Mouse (Mus musculus) frontal cortex, postnatal 25 days (tissue): ENCODE measurements around the gene Sco1.
"Not testable (repeated sequence)": the region's sequence is repeated elsewhere in the genome, so short reads cannot be mapped to it uniquely, and the experiment has no call there.

Experiments used
- DNase-seq, 2 experiments: peaks; one replicate each; pipeline ENCODE4 v3.0.0; 2022; ENCODE audit warnings: low spot score in 2 of 2

Gene Sco1

DNA sequence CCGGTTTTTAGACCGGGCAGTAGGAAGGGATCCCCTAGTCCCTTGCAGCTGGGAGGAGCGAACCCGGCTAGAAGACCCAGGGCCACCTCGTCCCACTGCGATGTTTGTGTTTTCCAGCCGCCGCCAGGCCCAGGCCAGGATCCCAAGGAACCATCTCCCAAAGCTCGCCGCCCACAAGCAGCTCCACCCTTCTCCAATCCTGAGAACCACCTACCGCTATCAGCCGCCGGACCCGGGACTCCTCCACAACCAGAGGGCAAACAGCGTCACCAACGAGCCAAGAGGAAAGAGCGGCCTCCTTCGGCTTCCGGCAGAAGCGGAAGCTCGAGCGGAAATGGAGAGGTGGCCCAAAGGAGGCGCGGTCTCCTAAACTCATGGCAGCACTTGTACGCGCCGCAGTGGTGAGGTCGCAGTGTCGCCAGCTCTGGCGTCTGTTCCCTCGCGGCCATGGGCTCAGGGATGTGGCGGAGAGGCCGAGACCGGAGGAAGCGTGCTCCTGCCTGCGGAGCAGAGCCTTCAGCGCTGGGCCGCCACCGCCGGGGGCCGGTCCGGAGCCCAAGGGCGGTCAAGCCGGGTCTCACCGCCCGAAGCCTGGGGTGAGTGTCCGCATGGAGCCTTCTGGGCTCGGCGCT, at the start of gene Sco1, which contains the start of gene Adprm:
Gene Sco1 (plus strand): TSS at position 350 of the 632 bp plus-strand sequence.
Gene Adprm (minus strand): TSS at position 274 of the 632 bp plus-strand sequence.
- peak; percentile 70 to 82 for DNase-seq

DNA sequence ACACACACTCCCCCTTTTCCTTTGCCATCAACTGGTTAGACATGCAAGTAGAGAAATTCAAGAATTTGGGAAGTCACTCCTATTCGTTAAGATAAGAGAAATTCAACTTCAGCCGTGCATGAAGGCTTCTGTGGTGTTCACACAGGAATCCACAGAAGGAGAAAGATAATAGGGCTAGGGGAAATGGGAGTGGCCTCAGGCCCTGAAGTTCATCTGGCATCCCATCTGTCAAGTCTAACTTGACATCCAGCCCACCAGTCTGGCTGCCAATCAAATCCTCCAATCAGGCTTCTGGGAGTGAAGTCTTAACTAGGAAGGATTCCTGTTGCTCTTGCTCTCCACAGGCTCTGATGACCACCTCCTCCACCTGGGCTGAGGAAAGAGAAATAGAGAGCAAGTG, 49.6 kb upstream of the Sco1 start:
- no peak for DNase-seq

DNA sequence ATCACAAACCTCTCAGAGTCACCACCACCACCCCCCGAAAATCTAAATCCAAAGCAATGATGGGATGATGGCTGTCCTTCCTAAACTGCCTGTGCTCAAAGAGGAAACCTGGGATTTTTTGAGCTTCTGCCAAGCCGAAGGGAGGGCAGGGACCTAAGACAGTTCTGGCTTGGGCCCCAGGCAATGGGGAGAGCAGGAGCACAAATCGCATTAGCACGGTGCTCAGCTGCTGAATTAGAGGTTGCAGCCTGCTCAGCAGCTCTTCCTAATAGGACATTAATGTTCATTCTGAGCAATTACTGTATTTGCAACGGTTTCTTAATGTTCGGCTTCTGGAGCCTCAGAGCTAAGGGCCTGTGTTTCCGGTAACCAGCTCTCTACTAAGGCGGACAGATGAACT, 44.5 kb upstream of the Sco1 start:
- no peak for DNase-seq

DNA sequence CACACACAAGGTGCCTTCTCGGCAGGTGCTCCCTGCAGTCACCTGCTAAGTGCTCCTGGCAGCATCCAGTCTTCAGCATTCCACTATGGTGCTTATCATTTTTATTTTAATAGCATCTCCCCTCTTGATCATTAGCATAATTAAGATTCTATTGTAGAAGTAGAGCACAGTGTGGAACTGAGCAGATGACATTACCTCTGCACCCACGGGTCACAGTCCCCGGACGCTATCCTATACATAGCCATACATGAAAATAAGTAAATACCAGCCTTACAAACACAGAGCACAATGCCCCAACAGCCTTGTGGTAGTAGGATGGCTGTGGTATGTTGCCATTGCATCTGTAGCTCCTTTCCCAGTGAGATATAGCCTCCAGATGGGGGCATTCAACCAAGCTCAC, 43.9 kb upstream of the Sco1 start:
- no peak for DNase-seq

DNA sequence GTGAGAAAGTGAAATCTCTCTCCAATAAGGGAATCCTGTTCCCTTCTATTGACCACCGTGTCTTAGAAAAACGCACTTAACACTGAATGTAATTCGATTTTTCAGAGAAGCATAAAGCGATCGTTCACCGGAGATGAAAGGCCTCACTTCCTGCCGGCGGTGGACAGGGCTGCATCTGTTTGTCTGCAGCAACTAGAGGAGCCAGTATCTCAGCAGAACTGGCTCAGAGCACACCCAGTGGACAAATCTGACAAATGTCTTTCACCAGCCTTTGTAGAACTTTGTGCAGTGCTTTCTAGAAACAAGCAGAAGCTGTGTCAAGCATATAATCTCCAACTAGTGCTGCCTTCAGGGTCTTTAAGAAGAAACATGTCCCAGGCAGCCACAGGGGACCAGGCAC, 42.0 kb upstream of the Sco1 start:
- DNase-seq = no peak

DNA sequence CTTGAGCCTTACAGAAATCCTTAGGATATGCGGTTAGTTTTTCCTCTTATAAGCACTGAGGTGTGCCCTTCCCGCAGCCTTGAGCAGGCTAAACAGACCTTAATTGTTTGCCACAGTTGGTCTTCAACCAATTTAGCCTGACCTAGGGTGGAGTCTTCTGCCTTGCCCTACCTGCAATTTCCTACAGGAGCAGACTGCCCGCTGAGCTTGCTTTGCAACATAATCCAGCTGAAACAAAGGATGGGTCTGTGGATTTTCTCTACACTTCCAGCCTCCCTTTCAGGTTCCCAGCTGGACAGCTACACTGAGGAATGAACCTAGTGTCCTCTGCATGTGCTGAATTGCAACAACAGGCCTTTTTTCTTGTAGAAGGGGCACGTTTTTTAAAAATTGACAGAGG, 40.8 kb upstream of the Sco1 start:
- no peak for DNase-seq

DNA sequence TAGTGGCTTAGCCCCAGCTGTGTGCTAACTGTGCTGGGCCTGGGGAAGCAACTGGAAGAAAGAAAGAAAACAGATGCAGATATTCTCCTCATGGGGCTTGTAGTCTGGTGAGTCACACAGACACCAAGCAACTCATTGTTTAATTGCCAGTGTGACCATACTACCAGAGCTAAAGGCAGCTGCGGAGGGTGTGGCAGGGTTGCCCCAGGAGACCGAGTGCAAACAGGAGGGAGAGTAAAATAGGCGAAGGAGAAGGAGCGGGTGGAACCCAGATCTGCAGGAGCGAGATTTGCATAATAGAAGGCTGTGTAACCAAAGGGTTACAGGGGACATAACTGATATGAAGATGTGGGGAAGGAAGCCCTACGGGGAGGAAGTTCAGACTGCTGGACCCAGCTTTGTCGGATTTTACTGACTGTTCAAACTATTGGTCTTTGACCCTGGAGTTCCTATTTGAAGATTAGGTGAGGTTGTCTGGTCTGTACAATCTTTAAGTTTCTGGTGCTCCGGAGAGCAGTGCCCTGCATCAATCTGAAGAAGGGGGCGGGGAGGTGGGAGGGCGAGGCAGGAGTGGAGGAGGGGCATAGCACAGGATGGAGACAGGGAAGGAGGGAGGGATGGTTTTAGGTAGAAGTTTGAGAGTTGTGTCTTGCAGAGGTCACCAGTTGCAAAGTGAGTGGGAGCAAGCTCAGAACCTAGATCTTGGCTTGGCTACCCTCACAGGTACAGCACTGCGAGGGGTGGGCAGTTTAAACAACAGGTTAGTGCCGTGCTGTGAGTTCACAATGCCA, 34.5 kb upstream of the Sco1 start:
- no peak for DNase-seq

DNA sequence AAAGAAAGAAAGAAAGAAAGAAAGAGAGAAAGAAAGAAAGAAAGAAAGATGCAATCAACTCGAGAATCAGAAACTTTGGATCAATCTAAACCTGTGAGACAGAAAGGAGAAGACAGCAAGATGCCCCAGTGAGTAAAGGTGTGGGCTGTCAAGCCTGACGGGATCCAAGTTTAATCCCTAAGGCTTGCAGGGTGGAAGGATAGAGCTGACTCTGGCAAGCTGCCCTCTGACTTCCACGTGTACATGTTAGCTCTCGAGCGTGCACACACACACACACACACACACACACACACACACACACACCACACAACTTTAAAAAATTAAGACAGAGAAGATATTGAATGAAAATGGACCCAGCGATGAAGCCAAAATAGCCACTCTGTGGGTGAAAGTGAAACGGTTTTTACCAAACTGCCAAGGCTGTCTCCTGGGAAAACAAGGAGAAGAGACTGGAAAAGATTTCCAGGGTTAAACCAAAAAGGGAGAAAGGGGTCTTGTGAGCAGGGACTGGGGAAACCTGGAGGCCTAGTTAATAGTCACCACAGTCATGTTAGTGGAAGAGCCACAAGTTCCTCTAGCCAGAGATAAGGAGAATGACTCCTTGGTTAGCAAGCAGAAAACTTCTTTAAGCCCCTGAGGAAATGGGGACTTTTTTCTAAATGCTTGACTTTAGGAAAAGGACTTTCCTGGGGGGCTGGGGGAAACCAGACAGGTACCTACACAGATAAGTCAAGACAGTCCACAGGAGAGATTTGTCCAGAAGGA, 32.6 kb upstream of the Sco1 start:
- no peak for DNase-seq

DNA sequence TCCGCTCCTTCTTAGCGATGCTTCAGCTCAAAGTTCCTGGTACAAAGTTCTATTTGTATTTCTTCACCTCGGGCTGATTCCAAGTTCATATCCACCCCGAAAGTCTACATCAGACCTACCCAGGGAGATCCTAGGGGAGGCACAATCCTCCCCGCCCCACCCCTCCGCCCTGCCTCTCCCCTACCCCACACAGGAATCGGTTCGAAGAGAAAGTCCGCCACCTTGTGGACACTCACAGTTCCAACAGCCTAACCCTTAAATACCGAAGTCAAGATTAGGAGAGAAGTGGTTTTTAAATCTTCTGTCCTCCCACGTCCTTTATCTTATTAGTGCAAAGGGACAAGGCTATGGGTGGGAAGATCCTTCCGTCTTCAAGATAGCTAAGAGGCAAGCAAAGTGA, 31.5 kb upstream of the Sco1 start:
- DNase-seq = peak; percentile 26 to 49

DNA sequence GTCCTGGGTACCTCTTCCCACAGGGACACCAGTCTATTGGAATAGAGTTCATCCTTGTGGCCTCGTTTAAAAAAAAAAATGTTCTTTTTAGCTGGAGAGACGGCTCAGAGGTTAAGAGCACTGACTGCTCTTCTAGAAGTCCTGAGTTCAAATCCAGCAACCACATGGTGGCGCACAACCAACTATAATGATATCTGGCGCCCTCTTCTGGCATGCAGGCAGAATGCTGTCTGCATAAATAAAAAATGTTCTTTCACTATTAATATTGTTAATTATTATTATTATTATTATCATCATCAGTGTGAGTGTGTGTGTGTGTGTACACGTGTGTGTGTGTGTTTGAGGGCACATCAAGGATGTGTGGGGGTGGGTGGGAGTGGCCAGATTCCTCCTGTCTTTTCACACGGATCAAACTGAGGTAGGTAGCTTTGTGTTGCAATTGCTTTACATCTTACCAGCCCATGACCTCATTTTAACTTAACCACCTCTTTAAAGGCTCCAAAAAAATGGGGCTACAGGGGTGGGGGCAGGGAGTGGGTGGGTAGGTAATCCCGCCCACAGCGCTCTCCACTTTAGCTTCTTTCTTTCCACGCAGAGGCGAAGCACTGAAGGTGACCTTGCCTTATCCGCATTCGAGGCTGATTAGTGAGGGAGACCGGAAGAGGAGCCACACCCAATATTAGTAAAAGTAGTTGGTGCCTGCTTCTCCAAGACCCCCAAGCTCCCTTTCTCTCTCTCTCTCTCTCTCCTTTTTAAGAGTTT, 29.9 kb upstream of the Sco1 start:
- DNase-seq = no peak

DNA sequence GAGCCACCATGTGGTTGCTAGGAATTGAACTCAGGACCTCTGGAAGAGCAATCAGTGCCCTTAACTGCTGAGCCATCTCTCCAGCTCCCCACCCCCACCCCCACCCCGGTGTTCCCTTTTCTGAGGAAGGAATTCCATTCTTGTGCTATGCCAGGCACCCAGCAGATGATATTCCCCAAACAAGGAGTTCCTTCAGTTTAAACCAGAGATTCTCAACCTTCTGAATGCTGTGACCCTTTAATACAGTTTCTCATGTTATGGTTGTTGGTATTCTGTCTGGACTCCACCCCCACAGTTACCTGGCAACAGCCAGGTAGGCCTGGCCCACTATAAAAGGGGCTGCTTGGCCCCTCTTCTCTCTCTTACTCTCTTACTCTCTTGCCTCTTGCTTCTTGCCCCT, 29.3 kb upstream of the Sco1 start:
- DNase-seq = not testable (repeated sequence)

DNA sequence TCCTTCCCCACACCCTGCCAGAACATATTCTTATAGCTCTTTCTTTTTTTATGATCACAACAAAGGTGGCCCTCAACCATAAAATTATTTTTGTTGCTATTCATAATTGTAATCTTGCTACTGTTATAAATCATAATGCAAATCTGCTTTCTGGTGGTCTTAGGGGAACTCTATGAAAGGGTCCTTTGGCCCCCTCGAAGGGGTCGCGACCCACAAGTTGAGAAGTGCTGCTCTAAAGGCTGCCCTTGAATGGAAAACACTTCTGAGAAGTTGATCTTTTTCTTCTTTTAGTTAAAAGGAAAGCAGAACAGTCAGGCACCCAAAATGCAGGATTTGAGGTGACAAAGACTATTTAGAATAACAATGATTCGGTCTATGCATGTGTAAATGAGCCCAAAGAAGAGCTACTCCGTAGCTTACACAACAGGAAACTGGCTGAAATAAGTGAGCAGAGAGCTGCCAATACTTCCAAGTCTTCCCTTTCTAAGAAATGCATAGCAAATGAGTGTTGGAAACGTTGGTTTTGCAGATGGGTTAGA, 28.6 kb upstream of the Sco1 start:
- DNase-seq = no peak

DNA sequence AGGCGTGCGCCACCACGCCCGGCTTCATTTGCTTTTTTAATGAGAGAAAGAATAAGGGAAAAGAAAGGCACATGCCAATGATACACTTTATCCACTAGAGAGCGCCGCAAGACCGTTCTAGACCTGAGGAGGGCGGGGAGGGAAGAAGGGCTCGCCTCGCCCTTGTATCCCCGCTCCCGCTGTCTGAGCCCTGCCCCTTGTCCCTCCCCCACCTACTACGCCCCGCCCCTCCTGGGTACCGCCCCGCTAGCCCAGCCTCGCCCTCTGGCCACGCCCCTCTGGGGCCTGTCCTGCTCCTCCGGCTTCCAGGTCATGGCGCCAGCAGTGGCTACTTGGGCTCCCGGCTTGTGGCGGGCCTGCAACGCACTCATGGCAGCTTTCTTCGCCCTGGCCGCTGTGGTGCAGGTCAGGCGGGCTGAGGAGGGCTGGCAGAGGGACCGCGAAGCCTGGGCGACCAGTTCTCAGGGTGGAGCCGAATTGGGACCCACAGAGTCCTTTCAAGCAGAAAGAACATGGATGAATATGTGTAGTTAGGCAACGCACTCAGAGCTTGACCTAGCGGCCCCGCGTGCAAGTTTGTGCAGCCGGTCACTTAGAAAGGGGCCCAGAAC, 27.5 kb upstream of the Sco1 start, which contains the start of gene Tmem220:
Gene Tmem220 (plus strand): TSS at position 288 of the 611 bp plus-strand sequence.
- peak; percentile 50 to 64 for DNase-seq

DNA sequence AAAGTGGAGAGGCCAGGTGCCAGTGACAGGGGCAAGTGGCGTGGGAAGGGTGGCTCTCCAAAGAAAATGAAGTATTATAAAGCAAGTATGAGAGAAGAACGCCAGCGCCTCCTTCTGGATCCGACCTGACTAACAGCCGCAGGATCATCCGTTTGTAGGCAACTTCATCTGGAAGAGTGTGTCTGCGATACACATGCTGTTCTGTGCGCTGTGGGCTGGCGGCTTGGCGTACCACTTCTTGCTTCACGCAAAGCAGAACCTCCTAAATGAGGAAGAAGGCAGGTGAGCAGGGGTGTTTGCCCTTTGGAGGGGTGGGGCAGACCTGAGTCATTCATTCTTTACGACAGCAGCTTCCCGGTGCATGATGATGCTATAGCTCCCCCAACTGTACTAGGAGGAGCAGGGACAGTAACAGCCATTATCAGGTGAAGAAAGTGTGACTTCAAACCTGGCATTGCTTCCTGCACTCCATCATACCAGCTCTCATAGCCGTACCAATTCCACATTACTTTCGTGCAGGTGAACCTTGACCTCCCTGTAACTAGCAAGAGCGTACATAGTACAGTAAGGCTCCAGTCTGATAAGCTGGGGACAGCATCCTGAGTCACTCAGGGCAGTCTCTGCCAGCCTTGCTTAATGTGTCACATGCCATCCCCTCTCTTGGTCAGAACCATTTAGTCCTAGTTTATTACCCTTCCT, 21.4 kb upstream of the Sco1 start:
- DNase-seq = no peak

DNA sequence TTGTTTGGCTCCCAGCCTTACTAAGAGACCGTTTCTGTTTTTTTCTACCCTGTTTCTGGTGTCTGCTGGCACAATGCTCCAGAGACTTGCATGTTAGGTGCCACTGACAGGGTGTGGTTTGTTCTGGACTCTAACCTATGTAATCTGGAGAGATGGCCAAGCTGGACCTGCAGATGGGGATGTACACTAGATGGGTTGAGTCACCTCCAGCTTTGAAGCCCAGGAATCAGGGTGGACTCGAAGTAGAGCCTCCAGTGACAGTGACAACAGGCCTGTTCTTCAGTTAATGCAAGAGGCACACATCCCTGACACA, 20.9 kb upstream of the Sco1 start:
- no peak for DNase-seq

DNA sequence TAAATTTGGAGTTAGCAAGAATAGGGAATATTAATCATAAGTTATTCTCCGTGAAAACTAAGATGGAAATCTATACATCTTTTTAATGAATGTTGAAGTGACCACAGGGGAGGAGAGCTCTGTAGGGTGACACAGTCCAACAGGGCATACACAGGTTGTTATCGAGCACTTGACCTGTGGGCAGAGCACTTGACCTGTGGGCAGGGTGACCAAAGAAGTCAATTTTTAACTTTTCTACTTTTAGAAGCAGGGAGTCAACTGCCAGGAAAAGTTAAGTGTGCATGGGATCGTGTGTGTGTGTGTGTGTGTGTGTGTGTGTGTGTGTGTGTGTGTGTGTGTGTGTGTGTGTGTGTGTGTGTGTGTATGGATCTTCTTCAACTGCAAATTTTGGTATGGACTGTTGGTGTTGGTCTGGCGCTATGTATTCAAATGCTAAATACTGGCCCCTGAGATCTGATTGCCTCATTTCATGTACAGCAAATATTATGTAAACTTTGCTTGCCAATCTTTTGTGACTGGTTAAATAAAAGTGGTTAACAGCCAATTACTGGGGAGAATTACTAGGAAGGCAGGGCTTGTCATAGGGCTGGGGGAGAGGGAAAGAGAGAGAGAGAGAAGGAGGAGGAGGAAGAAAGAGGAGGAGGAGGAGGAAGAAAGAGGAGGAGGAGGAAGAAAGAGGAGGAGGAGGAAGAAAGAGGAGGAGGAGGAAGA, 17.5 kb upstream of the Sco1 start:
- DNase-seq = no peak

DNA sequence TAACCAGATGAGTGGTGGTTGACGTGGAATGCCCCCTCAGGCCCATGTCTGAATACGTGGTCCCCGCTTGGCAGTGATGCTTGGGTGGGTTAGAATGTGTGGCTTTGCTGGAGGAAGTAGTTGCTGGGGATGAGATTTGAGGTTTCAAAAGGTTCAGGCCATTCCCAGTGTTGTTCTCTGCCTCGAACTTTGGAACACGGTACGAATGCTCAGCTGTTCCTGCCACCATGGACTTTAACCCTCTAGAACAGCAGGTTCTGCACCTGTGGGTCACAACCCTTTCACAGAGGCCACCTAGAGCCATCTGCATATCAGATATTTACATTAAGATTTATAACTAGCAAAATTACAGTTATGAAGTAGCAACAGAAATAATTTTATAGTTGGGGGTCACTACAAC, 16.2 kb upstream of the Sco1 start:
- no peak for DNase-seq

DNA sequence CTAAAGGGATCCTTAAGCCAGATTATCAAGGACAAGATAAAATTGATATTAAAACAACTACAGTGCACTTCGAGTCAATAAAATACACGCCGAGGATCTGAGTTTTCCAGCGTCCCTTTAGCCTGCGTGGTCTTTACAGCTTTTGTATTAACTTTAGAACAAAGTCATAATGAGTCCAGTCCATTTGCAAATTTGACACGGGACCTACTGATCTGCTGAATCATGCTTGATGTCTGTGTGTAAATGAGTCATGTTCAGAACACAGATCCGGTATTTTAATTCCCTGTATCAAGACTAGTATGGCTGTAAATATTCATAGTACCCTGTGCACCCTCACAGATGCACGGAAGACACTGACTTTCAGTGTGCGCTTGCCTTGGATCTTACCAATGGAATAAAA, 15.6 kb upstream of the Sco1 start:
- no peak for DNase-seq

DNA sequence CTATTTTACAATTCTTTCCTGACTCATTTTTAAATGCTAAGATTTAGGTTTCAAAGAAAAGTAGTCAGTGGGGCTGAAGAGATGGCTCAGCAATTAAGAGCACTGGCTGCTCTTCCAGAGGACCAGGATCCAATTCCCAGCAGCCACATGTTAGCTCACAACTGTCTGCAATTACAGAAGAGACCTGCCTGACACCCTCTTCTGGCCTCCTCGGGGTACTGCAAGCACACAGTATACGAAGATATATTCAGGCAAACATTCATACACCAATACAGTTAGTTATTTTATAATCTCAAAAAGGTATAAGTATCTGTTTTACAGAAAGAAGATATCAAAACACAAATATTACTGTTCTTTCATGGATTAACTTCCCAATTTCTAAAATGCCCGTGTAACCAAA, 12.7 kb upstream of the Sco1 start:
- no peak for DNase-seq

DNA sequence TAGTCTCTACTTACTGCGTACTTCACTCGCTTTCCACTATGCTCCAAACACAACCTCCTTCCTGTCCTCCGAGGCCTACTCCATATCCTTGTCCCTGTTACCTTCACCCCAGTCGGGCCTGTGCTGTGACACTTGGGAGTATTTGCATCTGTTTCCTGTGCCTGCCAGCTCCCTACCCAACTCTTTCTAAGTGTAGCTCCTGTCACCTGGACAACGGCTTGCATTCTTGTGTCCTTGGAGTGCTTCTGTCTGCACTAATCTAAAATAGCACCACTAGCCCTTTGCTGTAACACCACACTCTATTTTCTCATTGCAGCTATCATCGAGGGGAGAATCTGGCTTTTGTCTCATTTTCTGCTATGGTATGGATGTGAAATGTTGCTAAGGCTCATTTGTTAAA, 12.0 kb upstream of the Sco1 start:
- DNase-seq = no peak
